Mouse (Mus musculus): ENCODE measurements around the gene Oser1. TPM values are rescaled to one million over a fixed set of nuclear protein-coding genes. Genes with fewer than 3 reads are reported as not detected.

The Oser1 gene
- polyA plus RNA-seq (2012; rRNA removed): 19.1 and 40.1 TPM in 2 replicates

GRCm38 (mm10) chr2:163424597-163424996, at the start of gene Oser1:
TSS of gene Oser1 (minus strand) at chr2:163424697.

GRCm38 (mm10) chr2:163472466-163472851, 48.0 kb upstream of the Oser1 start, which contains the start of gene Fitm2:
TSS of gene Fitm2 (minus strand) at chr2:163472629.

GRCm38 (mm10) chr2:163438246-163438618, 13.7 kb upstream of the Oser1 start, which contains the start of gene Gdap1l1:
TSS of gene Gdap1l1 (plus strand) at chr2:163438476.

DNA sequence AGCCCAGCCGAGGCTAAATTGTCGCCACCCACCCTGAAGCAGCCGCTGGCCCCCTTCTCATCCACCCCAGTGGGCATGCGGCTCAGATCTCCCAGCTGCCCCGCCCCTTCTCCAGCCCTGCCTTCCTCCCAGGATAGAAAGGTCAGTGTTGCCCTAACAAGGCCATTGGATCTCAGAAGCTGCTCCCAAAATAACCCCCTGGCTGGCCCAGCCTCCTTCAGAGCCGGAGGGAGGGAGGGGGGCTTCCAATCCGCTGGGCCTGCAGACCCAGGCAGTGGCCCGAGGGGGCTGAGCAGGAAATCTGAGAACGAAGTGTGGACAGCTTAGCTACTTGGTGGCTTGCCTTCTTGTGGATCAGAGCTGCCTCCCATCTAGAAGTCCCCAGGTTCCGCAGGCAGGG, 26.6 kb downstream of the Oser1 start, which contains the start of gene Jph2:
TSS of gene Jph2 (minus strand) at position 89 of the 400 bp plus-strand sequence.

Other genes with a start within 250 kb of the Oser1 start
- 26.8 and 34.8 TPM in 2 replicates for gene Tox2, start 221.6 kb downstream of the Oser1 start, polyA plus RNA-seq (2012; rRNA removed)
- 1.7 and 3.6 TPM in 2 replicates for gene Jph2, start 26.7 kb downstream of the Oser1 start, polyA plus RNA-seq (2012; rRNA removed)
- 31.5 and 66.1 TPM in 2 replicates for gene Gdap1l1, start 13.8 kb upstream of the Oser1 start, polyA plus RNA-seq (2012; rRNA removed)
- gene Fitm2, start 47.9 kb upstream of the Oser1 start, polyA plus RNA-seq (2012; rRNA removed): 5.9 and 6.2 TPM in 2 replicates
- 0.09 TPM in 1 of 2 replicates, not detected in the other for gene R3hdml, start 67.6 kb upstream of the Oser1 start, polyA plus RNA-seq (2012; rRNA removed)
- 1.2 and 1.7 TPM in 2 replicates for gene Hnf4a, start 82.1 kb upstream of the Oser1 start, polyA plus RNA-seq (2012; rRNA removed)
- gene Ttpal, start 177.6 kb upstream of the Oser1 start, polyA plus RNA-seq (2012; rRNA removed): 21.3 and 24.9 TPM in 2 replicates
- 47.5 and 90.8 TPM in 2 replicates for gene Serinc3, start 220.4 kb upstream of the Oser1 start, polyA plus RNA-seq (2012; rRNA removed)
- 76.3 and 88.1 TPM in 2 replicates for gene Pkig, start 233.7 kb upstream of the Oser1 start, polyA plus RNA-seq (2012; rRNA removed)

All from central nervous system, embryonic 11.5 days (tissue).